Mouse (Mus musculus): ENCODE data around the gene Lhpp.

Gene Lhpp

GRCm38 (mm10) chr7:132704310-132704875 lies 94.0 kb downstream of the Lhpp start:
- DNase-seq (ENCODE audit: low read depth in 1 of 2, low spot score in 2 of 2) = no peak

GRCm38 (mm10) chr7:132705130-132705529 lies 94.7 kb downstream of the Lhpp start:
- no peak for DNase-seq (ENCODE audit: low read depth in 1 of 2, low spot score in 2 of 2)

GRCm38 (mm10) chr7:132711579-132711978 lies 101.1 kb downstream of the Lhpp start:
- DNase-seq (ENCODE audit: low read depth in 1 of 2, low spot score in 2 of 2) = no peak

- DNase-seq (ENCODE audit: low read depth in 1 of 2, low spot score in 2 of 2) = no peak
Measured at GRCm38 (mm10) chr7:132712044-132712708, 101.7 kb downstream of the Lhpp start.

GRCm38 (mm10) chr7:132712956-132713355 lies 102.5 kb downstream of the Lhpp start:
- DNase-seq (ENCODE audit: low read depth in 1 of 2, low spot score in 2 of 2) = no peak

GRCm38 (mm10) chr7:132713483-132714126 lies 103.2 kb downstream of the Lhpp start:
- DNase-seq (ENCODE audit: low read depth in 1 of 2, low spot score in 2 of 2) = peak in 1 of 2 experiments; percentile 38

GRCm38 (mm10) chr7:132714236-132714923 lies 103.9 kb downstream of the Lhpp start:
- DNase-seq (ENCODE audit: low read depth in 1 of 2, low spot score in 2 of 2) = no peak

- DNase-seq (ENCODE audit: low read depth in 1 of 2, low spot score in 2 of 2) = no peak
Measured at GRCm38 (mm10) chr7:132715259-132715658, 104.8 kb downstream of the Lhpp start.

- DNase-seq (ENCODE audit: low read depth in 1 of 2, low spot score in 2 of 2) = no peak
Measured at GRCm38 (mm10) chr7:132719570-132719969, 109.1 kb downstream of the Lhpp start.

GRCm38 (mm10) chr7:132720562-132720961 lies 110.1 kb downstream of the Lhpp start:
- no peak for DNase-seq (ENCODE audit: low read depth in 1 of 2, low spot score in 2 of 2)

- DNase-seq (ENCODE audit: low read depth in 1 of 2, low spot score in 2 of 2) = no peak
Measured at GRCm38 (mm10) chr7:132722401-132723370, 112.2 kb downstream of the Lhpp start.

GRCm38 (mm10) chr7:132723906-132724305 lies 113.5 kb downstream of the Lhpp start:
- DNase-seq (ENCODE audit: low read depth in 1 of 2, low spot score in 2 of 2) = no peak

GRCm38 (mm10) chr7:132724501-132725062 lies 114.1 kb downstream of the Lhpp start:
- DNase-seq (ENCODE audit: low read depth in 1 of 2, low spot score in 2 of 2) = no peak

- DNase-seq (ENCODE audit: low read depth in 1 of 2, low spot score in 2 of 2) = no peak
Measured at GRCm38 (mm10) chr7:132726106-132726861, 115.8 kb downstream of the Lhpp start.

GRCm38 (mm10) chr7:132729093-132729831 lies 118.8 kb downstream of the Lhpp start:
- no peak for DNase-seq (ENCODE audit: low read depth in 1 of 2, low spot score in 2 of 2)

- no peak for DNase-seq (ENCODE audit: low read depth in 1 of 2, low spot score in 2 of 2)
Measured at GRCm38 (mm10) chr7:132730510-132730909, 120.1 kb downstream of the Lhpp start.

- no peak for DNase-seq (ENCODE audit: low read depth in 1 of 2, low spot score in 2 of 2)
Measured at GRCm38 (mm10) chr7:132731558-132731957, 121.1 kb downstream of the Lhpp start.

- no peak for DNase-seq (ENCODE audit: low read depth in 1 of 2, low spot score in 2 of 2)
Measured at GRCm38 (mm10) chr7:132732136-132732789, 121.8 kb downstream of the Lhpp start.

Measured in monocyte, adult 2 months (primary cell).